Mouse (Mus musculus): ENCODE results near the gene Olfr1278. TPM values are rescaled to one million over a fixed set of nuclear protein-coding genes. Genes with fewer than 3 reads are reported as not detected.
"Not testable (repeated sequence)": the region's sequence is repeated elsewhere in the genome, so short reads cannot be mapped to it uniquely, and the experiment has no call there.

The Olfr1278 gene
- polyA plus RNA-seq (2014; fragmentation: Nextera tagmentation; extraction: Ambion mirVana): not detected in 2 replicates

DNA sequence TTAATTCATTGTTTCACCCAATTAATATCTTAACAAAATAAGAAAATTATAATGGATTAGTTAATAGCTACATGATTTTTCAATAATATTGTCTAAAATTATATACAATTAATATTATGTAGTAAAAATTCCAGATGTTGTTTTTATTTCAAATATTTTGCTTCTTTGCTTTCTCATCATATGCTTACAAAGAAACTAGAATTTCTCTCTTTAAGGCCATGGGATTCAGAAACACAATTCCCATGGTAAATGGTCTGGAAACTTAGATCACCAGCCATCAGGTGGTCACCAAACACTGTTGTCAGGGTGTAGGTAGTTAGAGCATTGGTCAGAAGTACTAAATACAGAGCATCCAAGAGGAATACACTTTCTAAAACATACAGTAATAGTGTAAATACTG is at the start of gene Olfr1278:
TSS of gene Olfr1278 (plus strand) at position 301 of the 400 bp plus-strand sequence.
- Histone ChIP-seq H3K4me1 (ENCODE audit: insufficient read depth) (no peaks in the 10 kb centered on the region), H3K4me3 (ENCODE audit: low read depth, low read length) (no peak within 1 kb of the TSS), H3K9ac (no peak within 1 kb of the TSS), H3K27ac (ENCODE audit: low read depth) (no peak within 1 kb of the TSS), H3K36me3 (ENCODE audit: insufficient read depth) (no peaks in the 10 kb centered on the region), H3K4me2 (no peak within 1 kb of the TSS), H3K9me3 (ENCODE audit: low read depth, low read length) (no peaks in the 10 kb centered on the region), H3K27me3 (ENCODE audit: insufficient read depth, low read length) (no peaks in the 10 kb centered on the region)
- no peak for DNase-seq
- no peak for TF ChIP-seq CTCF (IDR thresholded peaks at IDR 0.05; ENCODE audit: low read depth)
- ATAC-seq (ENCODE audit: insufficient read depth): no peak

DNA sequence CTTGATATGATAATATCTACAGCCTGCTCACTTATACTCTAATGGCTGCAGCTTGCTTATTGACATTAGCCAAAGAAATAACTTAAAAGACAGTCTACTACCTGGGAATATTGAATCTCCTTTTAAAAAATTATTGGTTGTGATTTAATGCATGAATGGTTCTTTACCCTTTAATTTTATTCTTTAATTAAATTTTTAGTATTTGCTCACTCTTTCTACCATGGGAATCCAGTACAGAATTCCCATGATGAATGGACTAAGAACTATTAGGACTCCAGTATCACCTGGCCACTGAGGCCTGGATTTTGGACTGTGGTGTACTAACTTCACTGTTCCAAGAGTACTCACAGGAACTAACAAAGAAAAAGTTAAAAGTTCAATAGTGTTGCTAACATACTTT is 35.7 kb upstream of the Olfr1278 start, which contains the start of gene Olfr1276:
TSS of gene Olfr1276 (plus strand) at position 301 of the 400 bp plus-strand sequence.
- no peak within 1 kb of the TSS for H3K4me2 ChIP-seq
- DNase-seq (no peak), ATAC-seq (ENCODE audit: insufficient read depth) (no peak)
- H3K9ac ChIP-seq: no peak within 1 kb of the TSS
- H3K4me1 ChIP-seq (ENCODE audit: insufficient read depth): no peaks in the 10 kb centered on the region
- no peaks in the 10 kb centered on the region for H3K9me3 ChIP-seq (ENCODE audit: low read depth, low read length)
- H3K27ac ChIP-seq (ENCODE audit: low read depth): no peak within 1 kb of the TSS
- TF ChIP-seq CTCF (IDR thresholded peaks at IDR 0.05; ENCODE audit: low read depth): no peak
- no peaks in the 10 kb centered on the region for H3K27me3 ChIP-seq (ENCODE audit: insufficient read depth, low read length)
- no peaks in the 10 kb centered on the region for H3K36me3 ChIP-seq (ENCODE audit: insufficient read depth)
- H3K4me3 ChIP-seq (ENCODE audit: low read depth, low read length): no peak within 1 kb of the TSS

DNA sequence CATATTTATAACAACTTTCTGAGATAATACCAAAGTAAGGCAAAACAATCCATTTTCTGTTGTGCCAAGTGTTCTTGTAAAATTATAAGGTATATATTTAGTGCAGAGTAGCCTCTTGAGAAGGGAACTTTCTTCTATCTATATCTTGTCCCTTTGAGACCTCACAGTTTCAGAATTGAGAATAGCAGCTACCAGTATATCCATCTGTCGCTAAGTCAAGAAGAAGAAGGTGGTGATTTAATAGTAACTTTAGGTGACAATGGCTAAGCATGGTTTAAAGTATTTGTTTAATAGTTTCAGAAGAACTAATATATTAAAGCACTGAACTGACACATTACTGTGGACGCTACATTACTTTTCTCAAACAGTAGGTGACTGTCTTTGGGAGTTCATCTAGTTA is 15.9 kb upstream of the Olfr1278 start, which contains the start of gene Olfr1277:
TSS of gene Olfr1277 (minus strand) at position 101 of the 400 bp plus-strand sequence.
- Histone ChIP-seq H3K27me3 (ENCODE audit: insufficient read depth, low read length) (no peaks in the 10 kb centered on the region), H3K27ac (ENCODE audit: low read depth) (no peak within 1 kb of the TSS), H3K36me3 (ENCODE audit: insufficient read depth) (no peaks in the 10 kb centered on the region), H3K9me3 (ENCODE audit: low read depth, low read length) (no peaks in the 10 kb centered on the region), H3K4me1 (ENCODE audit: insufficient read depth) (no peaks in the 10 kb centered on the region), H3K4me3 (ENCODE audit: low read depth, low read length) (no peak within 1 kb of the TSS), H3K4me2 (no peak within 1 kb of the TSS), H3K9ac (no peak within 1 kb of the TSS)
- no peak for DNase-seq
- 76% methylated on average over 2 of the region's 2 CpGs for WGBS
- ATAC-seq (ENCODE audit: insufficient read depth): no peak
- no peak for TF ChIP-seq CTCF (IDR thresholded peaks at IDR 0.05; ENCODE audit: low read depth)

DNA sequence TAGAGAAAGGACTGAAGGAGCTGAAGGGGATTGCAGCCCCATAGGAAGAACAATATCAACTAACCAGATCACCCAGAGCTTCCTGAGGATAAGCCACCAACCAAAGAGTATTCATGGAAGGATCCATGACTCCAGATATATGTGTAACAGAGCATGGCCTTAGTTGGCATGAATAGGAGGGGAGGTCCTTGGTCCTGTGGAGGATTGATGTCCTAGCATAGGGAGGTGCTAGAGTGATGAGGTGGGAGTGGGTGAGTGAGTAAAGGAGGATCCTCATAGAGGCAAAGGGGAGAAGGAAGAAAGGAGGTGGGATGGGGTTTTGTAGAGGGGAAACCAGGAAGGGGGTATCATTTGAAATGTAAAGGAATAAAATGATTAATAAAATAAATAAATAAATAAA is 8.6 kb downstream of the Olfr1278 start:
- Histone ChIP-seq H3K4me2 (no peak overlapping the region), H3K9me3 (ENCODE audit: low read depth, low read length) (no peaks in the 10 kb centered on the region), H3K36me3 (ENCODE audit: insufficient read depth) (no peaks in the 10 kb centered on the region), H3K4me1 (ENCODE audit: insufficient read depth) (no peaks in the 10 kb centered on the region), H3K9ac (no peak overlapping the region), H3K27me3 (ENCODE audit: insufficient read depth, low read length) (no peaks in the 10 kb centered on the region), H3K27ac (ENCODE audit: low read depth) (no peak overlapping the region), H3K4me3 (ENCODE audit: low read depth, low read length) (no peak overlapping the region)
- TF ChIP-seq CTCF (IDR thresholded peaks at IDR 0.05; ENCODE audit: low read depth): no peak
- no peak for ATAC-seq (ENCODE audit: insufficient read depth)
- DNase-seq: no peak

DNA sequence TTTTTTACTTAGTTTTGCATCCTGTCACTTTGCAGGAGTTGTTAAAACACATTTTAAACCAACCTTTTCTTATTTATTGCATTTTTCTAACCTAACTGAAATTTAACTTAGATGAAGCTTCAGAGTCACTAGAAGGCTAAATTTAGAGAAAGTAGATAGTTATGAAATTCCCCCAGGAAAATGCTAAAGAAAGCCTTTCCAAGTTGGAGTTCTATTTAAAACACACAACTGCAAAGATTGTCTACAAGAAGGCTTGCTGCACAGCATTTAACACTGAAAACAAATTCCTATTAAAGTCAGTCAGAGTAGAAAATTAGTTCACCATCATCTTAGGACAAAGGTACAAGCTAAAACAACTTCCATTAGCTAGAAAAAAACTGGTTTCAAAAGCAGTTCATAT is 10.4 kb downstream of the Olfr1278 start, which contains the start of gene Olfr1279:
TSS of gene Olfr1279 (plus strand) at position 262 of the 400 bp plus-strand sequence.
- H3K27ac ChIP-seq (ENCODE audit: low read depth): no peak within 1 kb of the TSS
- DNase-seq: no peak
- no peak for TF ChIP-seq CTCF (IDR thresholded peaks at IDR 0.05; ENCODE audit: low read depth)
- H3K4me3 ChIP-seq (ENCODE audit: low read depth, low read length): no peak within 1 kb of the TSS
- no peaks in the 10 kb centered on the region for H3K36me3 ChIP-seq (ENCODE audit: insufficient read depth)
- H3K9ac ChIP-seq: no peak within 1 kb of the TSS
- H3K9me3 ChIP-seq (ENCODE audit: low read depth, low read length): no peaks in the 10 kb centered on the region
- no peak within 1 kb of the TSS for H3K4me2 ChIP-seq
- ATAC-seq (ENCODE audit: insufficient read depth): no peak
- H3K4me1 ChIP-seq (ENCODE audit: insufficient read depth): no peaks in the 10 kb centered on the region
- H3K27me3 ChIP-seq (ENCODE audit: insufficient read depth, low read length): no peaks in the 10 kb centered on the region

DNA sequence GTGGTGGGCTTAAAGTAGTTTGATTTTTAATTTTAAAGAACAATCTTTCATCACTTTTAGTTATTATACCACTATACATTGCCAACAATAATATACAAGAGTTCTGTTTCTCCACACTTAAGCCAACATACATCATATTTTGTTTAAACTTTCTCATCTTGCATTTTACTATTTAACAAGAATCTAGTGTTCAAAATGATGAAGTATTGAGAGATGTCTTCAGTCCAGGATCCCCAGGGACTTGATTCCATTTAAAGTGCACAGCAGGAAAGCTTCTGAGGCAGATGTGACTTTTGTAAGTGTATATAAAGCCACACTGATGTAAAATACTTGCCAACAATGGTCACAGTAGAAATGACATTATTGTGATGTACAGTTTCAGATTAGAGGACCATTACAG is 23.8 kb downstream of the Olfr1278 start, which contains the start of gene Olfr1280:
TSS of gene Olfr1280 (plus strand) at position 301 of the 400 bp plus-strand sequence.
- ATAC-seq (ENCODE audit: insufficient read depth) (no peak), DNase-seq (no peak)
- Histone ChIP-seq H3K27me3 (ENCODE audit: insufficient read depth, low read length) (no peaks in the 10 kb centered on the region), H3K27ac (ENCODE audit: low read depth) (no peak within 1 kb of the TSS), H3K36me3 (ENCODE audit: insufficient read depth) (no peaks in the 10 kb centered on the region), H3K9me3 (ENCODE audit: low read depth, low read length) (no peaks in the 10 kb centered on the region), H3K9ac (no peak within 1 kb of the TSS), H3K4me1 (ENCODE audit: insufficient read depth) (no peaks in the 10 kb centered on the region), H3K4me2 (no peak within 1 kb of the TSS), H3K4me3 (ENCODE audit: low read depth, low read length) (no peak within 1 kb of the TSS)
- no peak for TF ChIP-seq CTCF (IDR thresholded peaks at IDR 0.05; ENCODE audit: low read depth)

DNA sequence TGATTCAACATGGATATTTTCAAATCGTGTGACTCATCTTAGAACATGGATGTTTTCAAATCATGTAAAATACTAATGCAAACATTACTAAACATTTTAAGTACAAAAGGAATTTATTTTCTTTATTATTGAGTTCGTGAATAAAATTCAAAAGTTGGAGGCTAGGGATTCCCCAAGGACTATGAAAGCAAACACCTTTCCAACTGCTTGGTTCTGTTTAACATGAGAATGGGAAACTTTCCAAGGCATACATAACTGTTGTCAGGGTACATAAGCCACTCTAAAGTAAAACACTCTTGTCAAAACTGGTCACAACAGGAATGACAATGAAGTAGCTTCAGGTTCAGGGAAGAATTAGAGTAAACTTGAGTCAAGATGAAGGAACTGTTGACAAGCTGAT is 36.3 kb downstream of the Olfr1278 start, which contains the start of gene Olfr1281:
TSS of gene Olfr1281 (plus strand) at position 301 of the 400 bp plus-strand sequence.
- Histone ChIP-seq H3K4me3 (ENCODE audit: low read depth, low read length) (no peak within 1 kb of the TSS), H3K9ac (no peak within 1 kb of the TSS), H3K36me3 (ENCODE audit: insufficient read depth) (no peaks in the 10 kb centered on the region), H3K4me2 (no peak within 1 kb of the TSS), H3K4me1 (ENCODE audit: insufficient read depth) (no peaks in the 10 kb centered on the region), H3K27ac (ENCODE audit: low read depth) (no peak within 1 kb of the TSS), H3K9me3 (ENCODE audit: low read depth, low read length) (no peaks in the 10 kb centered on the region), H3K27me3 (ENCODE audit: insufficient read depth, low read length) (no peaks in the 10 kb centered on the region)
- no peak for ATAC-seq (ENCODE audit: insufficient read depth)
- no peak for TF ChIP-seq CTCF (IDR thresholded peaks at IDR 0.05; ENCODE audit: low read depth)
- WGBS: 64% methylated on average over 2 of the region's 2 CpGs
- no peak for DNase-seq

DNA sequence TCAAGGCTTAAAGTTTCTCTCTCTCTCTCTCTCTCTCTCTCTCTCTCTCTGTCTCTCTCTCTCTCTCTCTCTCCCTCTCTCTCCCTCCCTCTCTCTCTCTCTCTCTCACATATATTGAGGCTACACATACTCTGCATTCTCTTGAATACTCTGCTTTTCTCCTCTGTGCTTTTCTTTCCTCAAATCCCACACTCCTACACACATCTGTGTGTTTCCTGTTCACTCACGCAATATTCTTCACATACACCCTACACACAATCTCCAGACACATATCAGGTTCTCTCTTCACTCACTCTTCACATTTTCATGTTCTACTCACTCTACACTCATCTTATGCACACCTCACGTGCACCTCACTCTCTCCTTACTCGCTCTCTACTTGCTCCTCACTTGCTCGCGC is 43.8 kb downstream of the Olfr1278 start:
- not testable (repeated sequence) for H3K27ac ChIP-seq (ENCODE audit: low read depth); H3K9ac ChIP-seq; DNase-seq; H3K9me3 ChIP-seq (ENCODE audit: low read depth, low read length); ATAC-seq (ENCODE audit: insufficient read depth); H3K4me2 ChIP-seq; H3K27me3 ChIP-seq (ENCODE audit: insufficient read depth, low read length); H3K36me3 ChIP-seq (ENCODE audit: insufficient read depth); H3K4me1 ChIP-seq (ENCODE audit: insufficient read depth); H3K4me3 ChIP-seq (ENCODE audit: low read depth, low read length)
- 83% methylated on average over 5 of the region's 5 CpGs for WGBS
